Mouse (Mus musculus): ENCODE data around the gene Clcf1. TPM values are rescaled to one million over a fixed set of nuclear protein-coding genes. Genes with fewer than 3 reads are reported as not detected.
A peak's percentile ranks its signal among the peaks of the same experiment; 100 is the strongest.

The Clcf1 gene
- polyA plus RNA-seq, 1 experiment = 16.8 TPM

GRCm38 (mm10) chr19:4216041-4216685, 2.1 kb downstream of the Clcf1 start:
- no peak for TF ChIP-seq POLR2A (IDR thresholded peaks at IDR 0.05; ENCODE audit: low read depth, low read length)
- TF ChIP-seq CTCF (IDR thresholded peaks at IDR 0.05; ENCODE audit: borderline replicate concordance, insufficient read depth, low read length) = peak; percentile 32; the same call in 1 of the 2 replicates
- no peak overlapping the region for H3K27ac ChIP-seq (ENCODE audit: insufficient read depth, low read length)
- H3K4me1 ChIP-seq (ENCODE audit: control insufficient read depth, insufficient read depth, low read length) = peaks cover 32% of the 10 kb centered on the region
- H3K4me3 ChIP-seq (ENCODE audit: insufficient read depth, low read length) = peak overlapping the region; percentile 71

- no peak overlapping the region for H3K4me3 ChIP-seq (ENCODE audit: insufficient read depth, low read length)
- no peak for TF ChIP-seq CTCF (IDR thresholded peaks at IDR 0.05; ENCODE audit: borderline replicate concordance, insufficient read depth, low read length)
- TF ChIP-seq POLR2A (IDR thresholded peaks at IDR 0.05; ENCODE audit: low read depth, low read length) = no peak
These were observed 3.1 kb downstream of the Clcf1 start for GRCm38 (mm10) chr19:4217140-4217539.

GRCm38 (mm10) chr19:4217855-4218254, 3.8 kb downstream of the Clcf1 start:
- TF ChIP-seq CTCF (IDR thresholded peaks at IDR 0.05; ENCODE audit: borderline replicate concordance, insufficient read depth, low read length) (no peak), POLR2A (IDR thresholded peaks at IDR 0.05; ENCODE audit: low read depth, low read length) (no peak)
- H3K4me1 ChIP-seq (ENCODE audit: control insufficient read depth, insufficient read depth, low read length) = peaks cover 31% of the 10 kb centered on the region
- H3K27ac ChIP-seq (ENCODE audit: insufficient read depth, low read length) = no peak overlapping the region
- H3K4me3 ChIP-seq (ENCODE audit: insufficient read depth, low read length) = no peak overlapping the region

More at GRCm38 (mm10) chr19:4217140-4217539, 3.1 kb downstream of the Clcf1 start:
- H3K4me1 ChIP-seq (ENCODE audit: control insufficient read depth, insufficient read depth, low read length) = peaks cover 33% of the 10 kb centered on the region
- H3K27ac ChIP-seq (ENCODE audit: insufficient read depth, low read length) = no peak overlapping the region

GRCm38 (mm10) chr19:4218293-4218692, 4.3 kb downstream of the Clcf1 start:
- Histone ChIP-seq H3K4me3 (ENCODE audit: insufficient read depth, low read length) (no peak overlapping the region), H3K27ac (ENCODE audit: insufficient read depth, low read length) (no peak overlapping the region), H3K4me1 (ENCODE audit: control insufficient read depth, insufficient read depth, low read length) (peaks cover 27% of the 10 kb centered on the region)
- TF ChIP-seq POLR2A (IDR thresholded peaks at IDR 0.05; ENCODE audit: low read depth, low read length) = no peak
- TF ChIP-seq CTCF (IDR thresholded peaks at IDR 0.05; ENCODE audit: borderline replicate concordance, insufficient read depth, low read length) = no peak

GRCm38 (mm10) chr19:4218784-4219183, 4.7 kb downstream of the Clcf1 start:
- Histone ChIP-seq H3K4me3 (ENCODE audit: insufficient read depth, low read length) (no peak overlapping the region), H3K27ac (ENCODE audit: insufficient read depth, low read length) (no peak overlapping the region), H3K4me1 (ENCODE audit: control insufficient read depth, insufficient read depth, low read length) (peaks cover 24% of the 10 kb centered on the region)
- no peak for TF ChIP-seq POLR2A (IDR thresholded peaks at IDR 0.05; ENCODE audit: low read depth, low read length)
- no peak for TF ChIP-seq CTCF (IDR thresholded peaks at IDR 0.05; ENCODE audit: borderline replicate concordance, insufficient read depth, low read length)

GRCm38 (mm10) chr19:4219943-4220342, 5.9 kb downstream of the Clcf1 start:
- Histone ChIP-seq H3K27ac (ENCODE audit: insufficient read depth, low read length) (no peak overlapping the region), H3K4me3 (ENCODE audit: insufficient read depth, low read length) (no peak overlapping the region), H3K4me1 (ENCODE audit: control insufficient read depth, insufficient read depth, low read length) (peaks cover 23% of the 10 kb centered on the region)
- TF ChIP-seq POLR2A (IDR thresholded peaks at IDR 0.05; ENCODE audit: low read depth, low read length) = no peak

GRCm38 (mm10) chr19:4220416-4220815, 6.4 kb downstream of the Clcf1 start:
- Histone ChIP-seq H3K27ac (ENCODE audit: insufficient read depth, low read length) (no peak overlapping the region), H3K4me1 (ENCODE audit: control insufficient read depth, insufficient read depth, low read length) (peaks cover 23% of the 10 kb centered on the region)

GRCm38 (mm10) chr19:4220957-4221743, 7.1 kb downstream of the Clcf1 start:
- no peak for TF ChIP-seq CTCF (IDR thresholded peaks at IDR 0.05; ENCODE audit: borderline replicate concordance, insufficient read depth, low read length)
- TF ChIP-seq POLR2A (IDR thresholded peaks at IDR 0.05; ENCODE audit: low read depth, low read length) = no peak
- Histone ChIP-seq H3K4me3 (ENCODE audit: insufficient read depth, low read length) (no peak overlapping the region), H3K27ac (ENCODE audit: insufficient read depth, low read length) (no peak overlapping the region), H3K4me1 (ENCODE audit: control insufficient read depth, insufficient read depth, low read length) (peaks cover 23% of the 10 kb centered on the region)

More at GRCm38 (mm10) chr19:4220416-4220815, 6.4 kb downstream of the Clcf1 start:
- H3K4me3 ChIP-seq (ENCODE audit: insufficient read depth, low read length) = no peak overlapping the region
- no peak for TF ChIP-seq CTCF (IDR thresholded peaks at IDR 0.05; ENCODE audit: borderline replicate concordance, insufficient read depth, low read length)
- no peak for TF ChIP-seq POLR2A (IDR thresholded peaks at IDR 0.05; ENCODE audit: low read depth, low read length)

- Histone ChIP-seq H3K4me1 (ENCODE audit: control insufficient read depth, insufficient read depth, low read length) (peaks cover 17% of the 10 kb centered on the region), H3K27ac (ENCODE audit: insufficient read depth, low read length) (no peak overlapping the region), H3K4me3 (ENCODE audit: insufficient read depth, low read length) (no peak overlapping the region)
- TF ChIP-seq POLR2A (IDR thresholded peaks at IDR 0.05; ENCODE audit: low read depth, low read length) (no peak), CTCF (IDR thresholded peaks at IDR 0.05; ENCODE audit: borderline replicate concordance, insufficient read depth, low read length) (no peak)
These were observed 8.1 kb downstream of the Clcf1 start for GRCm38 (mm10) chr19:4222165-4222564.

- TF ChIP-seq CTCF (IDR thresholded peaks at IDR 0.05; ENCODE audit: borderline replicate concordance, insufficient read depth, low read length) (no peak), POLR2A (IDR thresholded peaks at IDR 0.05; ENCODE audit: low read depth, low read length) (no peak)
- Histone ChIP-seq H3K27ac (ENCODE audit: insufficient read depth, low read length) (no peak overlapping the region), H3K4me3 (ENCODE audit: insufficient read depth, low read length) (no peak overlapping the region), H3K4me1 (ENCODE audit: control insufficient read depth, insufficient read depth, low read length) (peaks cover 10% of the 10 kb centered on the region)
These were observed 12.7 kb downstream of the Clcf1 start for GRCm38 (mm10) chr19:4226779-4227178.
